Mouse (Mus musculus): ENCODE measurements around the gene Slc25a44. TPM values are rescaled to one million over a fixed set of nuclear protein-coding genes. Genes with fewer than 3 reads are reported as not detected.

Slc25a44 gene
- total RNA-seq (2018; cell fraction: chromatin; rRNA removed): 10 to 100 TPM; 11.1 to 30.9 (median 17.3) TPM
- 10 to 100 TPM; 26.0 to 45.2 (median 33.0) TPM for total RNA-seq (2018; cell fraction: cytosol; rRNA removed)
- total RNA-seq (2018; cell fraction: nucleus; rRNA removed): 10 to 100 TPM; 17.6 to 42.3 (median 27.8) TPM
- 23.0 to 38.3 TPM (median 30.3 TPM) in 3 replicates for polyA plus RNA-seq (2018)

GRCm38 (mm10) chr3:88424605-88425329, at the start of gene Slc25a44:
Gene Slc25a44 (minus strand): TSS chr3:88425139.
- H3K27ac ChIP-seq: peak within 1 kb of the TSS; percentile 61
- peaks cover 15% of the 10 kb centered on the region; the same call in 1 of the 2 replicates for H3K36me3 ChIP-seq (ENCODE audit: inconsistent target)
- peaks cover 51% of the 10 kb centered on the region for H3K79me2 ChIP-seq (ENCODE audit: inconsistent target)
- under 1% methylated on average over 35 of the region's 35 CpGs for WGBS (ENCODE audit: missing documents)
- peak within 1 kb of the TSS; percentile 93 for H3K4me3 ChIP-seq (ENCODE audit: inconsistent target)

- Histone ChIP-seq H3K4me3 (ENCODE audit: inconsistent target) (no peak overlapping the region), H3K79me2 (ENCODE audit: inconsistent target) (no peaks in the 10 kb centered on the region), H3K27ac (no peak overlapping the region), H3K36me3 (ENCODE audit: inconsistent target) (no peaks in the 10 kb centered on the region)
- no CpG with 5 or more reads among the region's 1 CpGs for WGBS (ENCODE audit: missing documents)
Observed at GRCm38 (mm10) chr3:88473571-88473970, 48.6 kb upstream of the Slc25a44 start.

GRCm38 (mm10) chr3:88473020-88473419, 48.1 kb upstream of the Slc25a44 start:
- no peaks in the 10 kb centered on the region for H3K36me3 ChIP-seq (ENCODE audit: inconsistent target)
- H3K79me2 ChIP-seq (ENCODE audit: inconsistent target): no peaks in the 10 kb centered on the region
- no peak overlapping the region for H3K4me3 ChIP-seq (ENCODE audit: inconsistent target)
- WGBS (ENCODE audit: missing documents): 73% methylated on average over 5 of the region's 5 CpGs
- H3K27ac ChIP-seq: no peak overlapping the region

- H3K36me3 ChIP-seq (ENCODE audit: inconsistent target): no peaks in the 10 kb centered on the region
- no peak overlapping the region for H3K4me3 ChIP-seq (ENCODE audit: inconsistent target)
- WGBS (ENCODE audit: missing documents): 93% methylated on average over 10 of the region's 10 CpGs
- H3K79me2 ChIP-seq (ENCODE audit: inconsistent target): no peaks in the 10 kb centered on the region
- no peak overlapping the region for H3K27ac ChIP-seq
Observed at GRCm38 (mm10) chr3:88470943-88471479, 46.1 kb upstream of the Slc25a44 start.

GRCm38 (mm10) chr3:88469466-88469865, 44.5 kb upstream of the Slc25a44 start:
- no peaks in the 10 kb centered on the region for H3K36me3 ChIP-seq (ENCODE audit: inconsistent target)
- H3K27ac ChIP-seq: no peak overlapping the region
- 100% methylated on average over 2 of the region's 2 CpGs for WGBS (ENCODE audit: missing documents)
- no peak overlapping the region for H3K4me3 ChIP-seq (ENCODE audit: inconsistent target)
- no peaks in the 10 kb centered on the region for H3K79me2 ChIP-seq (ENCODE audit: inconsistent target)

- 27% methylated on average over 16 of the region's 16 CpGs for WGBS (ENCODE audit: missing documents)
- Histone ChIP-seq H3K4me3 (ENCODE audit: inconsistent target) (no peak overlapping the region), H3K27ac (no peak overlapping the region), H3K36me3 (ENCODE audit: inconsistent target) (no peaks in the 10 kb centered on the region), H3K79me2 (ENCODE audit: inconsistent target) (no peaks in the 10 kb centered on the region)
Observed at GRCm38 (mm10) chr3:88467116-88467824, 42.3 kb upstream of the Slc25a44 start.

- peak overlapping the region; percentile 32 for H3K27ac ChIP-seq
- no peaks in the 10 kb centered on the region for H3K36me3 ChIP-seq (ENCODE audit: inconsistent target)
- H3K79me2 ChIP-seq (ENCODE audit: inconsistent target): no peaks in the 10 kb centered on the region
- WGBS (ENCODE audit: missing documents): 46% methylated on average over 2 of the region's 2 CpGs
- H3K4me3 ChIP-seq (ENCODE audit: inconsistent target): no peak overlapping the region
Observed at GRCm38 (mm10) chr3:88465127-88465526, 40.2 kb upstream of the Slc25a44 start.

- Histone ChIP-seq H3K27ac (peak overlapping the region; percentile 22; the same call in 1 of the 2 replicates), H3K36me3 (ENCODE audit: inconsistent target) (no peaks in the 10 kb centered on the region), H3K79me2 (ENCODE audit: inconsistent target) (no peaks in the 10 kb centered on the region), H3K4me3 (ENCODE audit: inconsistent target) (no peak overlapping the region)
- 22% methylated on average over 3 of the region's 3 CpGs for WGBS (ENCODE audit: missing documents)
Observed at GRCm38 (mm10) chr3:88464425-88464824, 39.5 kb upstream of the Slc25a44 start.

GRCm38 (mm10) chr3:88460983-88461696, 36.2 kb upstream of the Slc25a44 start, which contains the start of gene Sema4a:
Gene Sema4a (minus strand): TSS chr3:88461182.
- Histone ChIP-seq H3K79me2 (ENCODE audit: inconsistent target) (no peaks in the 10 kb centered on the region), H3K27ac (peak within 1 kb of the TSS; percentile 70), H3K4me3 (ENCODE audit: inconsistent target) (no peak within 1 kb of the TSS), H3K36me3 (ENCODE audit: inconsistent target) (no peaks in the 10 kb centered on the region)
- WGBS (ENCODE audit: missing documents): 74% methylated on average over 12 of the region's 12 CpGs

- H3K79me2 ChIP-seq (ENCODE audit: inconsistent target): no peaks in the 10 kb centered on the region
- no peaks in the 10 kb centered on the region for H3K36me3 ChIP-seq (ENCODE audit: inconsistent target)
- WGBS (ENCODE audit: missing documents): 12% methylated on average over 5 of the region's 5 CpGs
- peak overlapping the region; percentile 70 for H3K27ac ChIP-seq
- no peak overlapping the region for H3K4me3 ChIP-seq (ENCODE audit: inconsistent target)
Observed at GRCm38 (mm10) chr3:88460029-88460428, 35.1 kb upstream of the Slc25a44 start.

- Histone ChIP-seq H3K36me3 (ENCODE audit: inconsistent target) (no peaks in the 10 kb centered on the region), H3K79me2 (ENCODE audit: inconsistent target) (peaks cover 1% of the 10 kb centered on the region; the same call in 1 of the 2 replicates), H3K27ac (peak overlapping the region; percentile 70; the same call in 1 of the 2 replicates), H3K4me3 (ENCODE audit: inconsistent target) (no peak overlapping the region)
- 41% methylated on average over 11 of the region's 14 CpGs for WGBS (ENCODE audit: missing documents)
Observed at GRCm38 (mm10) chr3:88458778-88459219, 33.9 kb upstream of the Slc25a44 start.

- no peak overlapping the region for H3K27ac ChIP-seq
Observed at GRCm38 (mm10) chr3:88456746-88457532, 32.0 kb upstream of the Slc25a44 start.

GRCm38 (mm10) chr3:88456313-88456712, 31.4 kb upstream of the Slc25a44 start:
- peaks cover 10% of the 10 kb centered on the region; the same call in 1 of the 2 replicates for H3K79me2 ChIP-seq (ENCODE audit: inconsistent target)
- H3K36me3 ChIP-seq (ENCODE audit: inconsistent target): peaks cover 3% of the 10 kb centered on the region; the same call in 1 of the 2 replicates
- WGBS (ENCODE audit: missing documents): 96% methylated on average over 8 of the region's 8 CpGs
- H3K27ac ChIP-seq: no peak overlapping the region
- no peak overlapping the region for H3K4me3 ChIP-seq (ENCODE audit: inconsistent target)

More at GRCm38 (mm10) chr3:88456746-88457532, 32.0 kb upstream of the Slc25a44 start:
- Histone ChIP-seq H3K4me3 (ENCODE audit: inconsistent target) (no peak overlapping the region), H3K36me3 (ENCODE audit: inconsistent target) (no peaks in the 10 kb centered on the region; the same call in 1 of the 2 replicates), H3K79me2 (ENCODE audit: inconsistent target) (peaks cover 10% of the 10 kb centered on the region; the same call in 1 of the 2 replicates)
- 89% methylated on average over 7 of the region's 7 CpGs for WGBS (ENCODE audit: missing documents)
